Mouse (Mus musculus) small intestine, adult 2 months (tissue): ENCODE results near the gene Golph3l. TPM values are rescaled to one million over a fixed set of nuclear protein-coding genes. Genes with fewer than 3 reads are reported as not detected.
"Not testable (repeated sequence)": the region's sequence is repeated elsewhere in the genome, so short reads cannot be mapped to it uniquely, and the experiment has no call there.

ENCODE experiments used
- H3K27ac ChIP-seq: fragments of 200-500 bp; 2 replicates; pipeline ENCODE4 v1.5.1; 2012; ENCODE audit warnings: low read depth, low read length, control low read depth, inconsistent platforms; ENCODE audit not compliant: insufficient read depth
- H3K27me3 ChIP-seq: fragments of 200-500 bp; 2 replicates; pipeline ENCODE4 v1.6.1; 2012; ENCODE audit warnings: mild to moderate bottlenecking, moderate library complexity, low read length, inconsistent platforms; ENCODE audit not compliant: control insufficient read depth, insufficient read depth
- H3K36me3 ChIP-seq: fragments of 200-500 bp; 2 replicates; pipeline ENCODE4 v1.6.1; 2012; ENCODE audit warnings: mild to moderate bottlenecking, low read length, control low read depth, inconsistent platforms; ENCODE audit not compliant: control insufficient read depth, insufficient read depth
- H3K4me1 ChIP-seq: fragments of 200-500 bp; 2 replicates; pipeline ENCODE4 v1.6.1; 2012; ENCODE audit warnings: low read length, inconsistent platforms, mixed read lengths; ENCODE audit not compliant: control insufficient read depth, insufficient read depth, insufficient read length
- H3K4me3 ChIP-seq: fragments of 200-500 bp; 2 replicates; pipeline ENCODE4 v1.5.1; 2012; ENCODE audit warnings: low read depth, mild to moderate bottlenecking, control low read depth, inconsistent platforms, low read length, moderate library complexity
- CTCF ChIP-seq: fragments of 200-500 bp; IDR thresholded peaks from 2 replicates; pipeline ENCODE4 v1.5.1; 2012; ENCODE audit warnings: low read depth, mild to moderate bottlenecking, control low read depth, inconsistent platforms, low read length, moderate library complexity, mixed read lengths; ENCODE audit not compliant: insufficient replicate concordance, insufficient read length; ENCODE audit errors: extremely low read depth
- POLR2A ChIP-seq: fragments of 200-500 bp; IDR thresholded peaks from 2 replicates; pipeline ENCODE4 v1.6.1; 2012; ENCODE audit warnings: low read depth, mild to moderate bottlenecking, control low read depth, inconsistent platforms, low read length, moderate library complexity
- WGBS: fragments of 180-500 bp; shearing (Covaris S2); methylation state at CpG from one replicate; pipeline ENCODE4 v1.1.7; 2018; 5-methylcytosine and 5-hydroxymethylcytosine counted together
- polyA plus RNA-seq: library from polyadenylated mRNA; depleted of rRNA; stranded (reverse); fragments of >200 nt; gene quantifications from 2 replicates; pipeline ENCODE4 v1.2.3, GENCODE M21; 2012

Golph3l gene
- polyA plus RNA-seq, 1 experiment: 4.8 TPM

DNA sequence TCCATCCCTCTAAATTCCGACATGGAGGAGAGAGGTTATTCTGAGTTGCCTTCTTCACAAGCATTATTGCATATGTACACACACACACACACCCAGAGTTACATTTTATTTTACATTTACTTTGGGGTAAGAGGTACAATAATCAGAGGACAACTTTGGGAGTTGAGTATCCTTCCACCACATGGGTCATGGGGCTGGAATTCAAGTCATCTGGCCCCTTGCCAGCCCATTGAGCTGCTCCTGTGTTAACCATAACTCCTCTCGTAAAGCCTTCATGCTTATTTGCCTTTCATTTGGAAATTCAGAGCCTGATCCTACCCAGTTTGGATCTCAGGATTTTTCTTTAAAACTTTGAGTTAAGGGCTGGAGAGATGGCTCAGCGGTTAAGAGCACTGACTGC lies 17.4 kb downstream of the Golph3l start:
- no peak overlapping the region for H3K27ac ChIP-seq
- no peaks in the 10 kb centered on the region for H3K27me3 ChIP-seq
- H3K4me1 ChIP-seq: peaks cover 1% of the 10 kb centered on the region; the same call in 1 of the 2 replicates
- TF ChIP-seq POLR2A (no peak), CTCF (no peak)
- H3K4me3 ChIP-seq: no peak overlapping the region
- H3K36me3 ChIP-seq: peaks cover 33% of the 10 kb centered on the region
- 86% methylated on average over 3 of the region's 3 CpGs for WGBS

DNA sequence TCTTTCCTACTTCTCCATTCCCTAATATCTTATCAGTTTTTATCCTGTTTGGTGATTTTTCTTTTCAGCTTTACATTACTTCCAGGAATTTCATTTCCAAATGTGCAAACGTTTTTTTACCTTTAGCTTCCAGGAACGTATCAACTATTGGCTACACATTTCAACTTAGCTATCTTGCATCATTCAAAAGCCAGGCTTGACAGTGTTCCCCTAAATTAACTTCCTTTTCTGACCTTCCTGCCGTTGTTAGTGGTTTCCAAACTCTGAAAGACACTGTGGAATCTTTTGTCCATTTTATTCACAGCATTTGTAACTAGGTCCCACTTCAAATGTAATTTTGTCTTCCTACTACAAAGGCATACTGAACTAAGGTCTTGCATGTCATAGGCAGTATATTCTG lies 20.5 kb downstream of the Golph3l start:
- WGBS: 64% methylated on average over 3 of the region's 3 CpGs
- Histone ChIP-seq H3K36me3 (peaks cover 32% of the 10 kb centered on the region), H3K4me3 (no peak overlapping the region), H3K27me3 (no peaks in the 10 kb centered on the region), H3K4me1 (peaks cover 3% of the 10 kb centered on the region; the same call in 1 of the 2 replicates), H3K27ac (no peak overlapping the region)
- no peak for TF ChIP-seq CTCF
- no peak for TF ChIP-seq POLR2A

DNA sequence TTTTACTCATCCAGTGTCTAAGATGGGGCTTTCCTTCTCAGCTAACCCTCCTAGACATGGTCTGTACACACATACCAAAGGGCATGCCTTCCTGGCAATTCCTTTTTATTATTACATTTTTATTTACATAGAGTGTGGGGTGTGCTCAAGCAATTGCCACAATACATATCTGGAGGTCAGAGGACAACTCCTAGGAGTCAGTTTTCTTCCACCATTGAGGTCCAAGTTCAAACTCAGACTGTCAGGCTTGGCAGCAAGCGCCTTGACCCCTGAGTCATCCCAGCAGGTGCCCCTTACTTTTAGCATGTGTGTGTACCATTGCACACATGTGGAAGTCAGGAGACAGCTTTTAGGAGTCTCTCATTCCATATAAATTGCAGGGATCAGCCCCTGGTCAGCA lies 25.3 kb downstream of the Golph3l start:
- Histone ChIP-seq H3K27ac (peak overlapping the region; percentile 96), H3K36me3 (peaks cover 45% of the 10 kb centered on the region), H3K4me3 (no peak overlapping the region), H3K27me3 (no peaks in the 10 kb centered on the region), H3K4me1 (peaks cover 4% of the 10 kb centered on the region; the same call in 1 of the 2 replicates)
- 37% methylated on average over 1 of the region's 1 CpGs for WGBS
- TF ChIP-seq CTCF (no peak), POLR2A (no peak)

DNA sequence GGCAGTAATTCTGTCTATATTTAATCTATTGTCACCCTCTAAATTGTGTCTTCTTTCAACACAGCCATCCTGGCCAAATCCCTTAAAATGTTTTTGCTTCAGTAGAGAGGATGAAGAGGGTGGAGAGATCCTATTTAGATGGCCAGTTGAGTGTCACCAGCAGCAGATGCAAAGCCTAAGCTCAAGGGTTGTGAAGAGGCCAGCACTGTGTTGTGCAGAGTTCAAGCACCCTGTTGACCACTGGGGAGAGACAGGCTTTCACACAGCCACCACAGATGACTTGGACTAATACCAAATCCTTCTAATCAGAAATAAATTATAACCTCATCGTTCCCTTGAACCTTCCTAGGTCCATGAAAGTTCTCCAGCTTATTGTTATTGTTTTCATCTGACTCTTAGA lies 29.8 kb downstream of the Golph3l start:
- TF ChIP-seq CTCF: no peak
- no peak for TF ChIP-seq POLR2A
- Histone ChIP-seq H3K27me3 (no peaks in the 10 kb centered on the region), H3K27ac (no peak overlapping the region), H3K4me3 (no peak overlapping the region), H3K36me3 (peaks cover 39% of the 10 kb centered on the region), H3K4me1 (peaks cover 4% of the 10 kb centered on the region; the same call in 1 of the 2 replicates)
- WGBS: 56% methylated on average over 1 of the region's 1 CpGs

DNA sequence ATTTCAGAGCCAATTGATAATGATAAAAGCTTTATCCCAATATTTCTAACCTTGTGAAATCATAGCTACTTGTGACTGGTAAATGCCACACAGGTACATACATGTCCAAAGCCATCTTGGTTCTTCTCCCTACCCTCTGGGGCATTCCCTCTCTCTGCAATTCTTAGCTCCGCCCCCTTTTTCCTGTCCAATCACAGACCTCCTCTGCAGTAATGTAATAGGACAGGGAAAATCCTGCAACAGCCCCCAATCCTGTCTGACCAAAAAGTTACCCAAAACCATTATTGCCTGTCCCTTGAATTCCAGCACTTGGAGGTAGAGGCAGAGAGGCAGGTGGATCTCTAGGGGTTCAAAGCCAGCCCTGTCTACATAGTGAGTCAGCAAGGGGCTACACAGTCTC lies 32.5 kb downstream of the Golph3l start:
- H3K27me3 ChIP-seq: no peaks in the 10 kb centered on the region
- peaks cover 31% of the 10 kb centered on the region for H3K36me3 ChIP-seq
- H3K4me1 ChIP-seq: peaks cover under 1% of the 10 kb centered on the region; the same call in 1 of the 2 replicates
- no peak for TF ChIP-seq POLR2A
- no peak for TF ChIP-seq CTCF
- no peak overlapping the region for H3K27ac ChIP-seq
- no peak overlapping the region for H3K4me3 ChIP-seq
- 88% methylated on average over 1 of the region's 1 CpGs for WGBS

DNA sequence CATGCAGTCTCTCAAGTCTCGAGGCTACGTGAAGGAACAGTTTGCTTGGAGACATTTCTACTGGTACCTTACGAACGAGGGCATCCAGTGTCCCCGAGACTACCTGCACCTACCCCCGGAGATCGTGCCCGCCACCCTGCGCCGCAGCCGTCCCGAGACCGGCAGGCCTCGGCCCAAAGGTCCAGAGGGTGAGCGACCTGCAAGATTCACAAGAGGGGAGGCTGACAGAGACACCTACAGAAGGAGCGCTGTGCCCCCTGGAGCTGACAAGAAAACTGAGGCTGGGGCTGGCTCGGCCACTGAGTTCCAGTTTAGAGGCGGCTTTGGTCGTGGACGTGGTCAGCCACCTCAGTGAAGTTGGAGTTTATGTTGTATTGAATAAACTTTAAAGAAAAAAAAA lies 33.7 kb downstream of the Golph3l start:
- peaks cover 29% of the 10 kb centered on the region for H3K36me3 ChIP-seq
- H3K4me3 ChIP-seq, H3K27me3 ChIP-seq, H3K4me1 ChIP-seq, H3K27ac ChIP-seq: not testable (repeated sequence)
- 94% methylated on average over 20 of the region's 20 CpGs for WGBS

DNA sequence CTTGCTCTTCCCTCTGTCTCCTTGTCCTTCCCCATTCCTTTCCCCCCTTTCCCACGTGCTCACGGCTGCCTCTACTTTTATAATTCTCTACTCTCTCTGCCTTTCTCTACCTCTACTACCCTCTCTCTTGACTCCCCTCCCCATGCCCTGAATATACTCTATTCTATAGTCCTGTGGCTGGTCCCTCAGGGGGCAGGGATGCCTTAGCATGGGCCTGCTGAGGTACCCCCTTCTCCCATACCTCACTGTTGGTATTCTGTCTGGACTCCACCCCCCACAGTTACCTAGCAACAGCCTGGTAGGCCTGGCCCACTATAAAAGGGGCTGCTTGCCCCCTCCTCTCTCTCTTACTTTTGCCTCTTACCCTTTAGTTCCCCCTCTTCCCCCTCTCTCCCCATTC lies 34.8 kb downstream of the Golph3l start:
- Histone ChIP-seq H3K4me1 (peaks cover 5% of the 10 kb centered on the region; the same call in 1 of the 2 replicates), H3K27me3 (no peaks in the 10 kb centered on the region), H3K27ac (no peak overlapping the region), H3K36me3 (peaks cover 31% of the 10 kb centered on the region), H3K4me3 (no peak overlapping the region)
- 69% methylated on average over 2 of the region's 2 CpGs for WGBS
- TF ChIP-seq POLR2A: no peak
- TF ChIP-seq CTCF: no peak

DNA sequence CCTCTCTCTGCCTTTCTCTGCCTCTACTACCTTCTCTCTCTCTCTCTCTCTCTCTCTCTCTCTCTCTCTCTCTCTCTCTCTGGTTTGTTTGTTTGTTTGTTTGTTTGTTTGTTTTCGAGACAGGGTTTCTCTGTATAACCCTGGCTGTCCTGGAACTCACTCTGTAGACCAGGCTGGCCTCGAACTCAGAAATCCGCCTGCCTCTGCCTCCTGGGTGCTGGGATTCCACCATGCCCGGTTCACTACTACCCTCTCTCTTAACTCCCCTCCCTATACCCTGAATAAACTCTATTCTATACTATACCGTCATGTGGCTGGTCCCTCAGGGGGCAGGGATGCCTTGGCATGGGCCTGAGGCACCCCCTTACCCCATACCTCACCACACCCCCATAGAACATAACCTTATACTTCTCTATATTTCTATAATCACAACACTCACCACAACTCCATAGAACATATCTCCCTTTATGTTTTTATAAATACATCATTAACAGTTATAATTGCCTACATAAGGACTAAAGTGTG lies 35.3 kb downstream of the Golph3l start:
- peaks cover 33% of the 10 kb centered on the region for H3K36me3 ChIP-seq
- peak overlapping the region; percentile 62; the same call in 1 of the 2 replicates for H3K27ac ChIP-seq
- WGBS: 70% methylated on average over 5 of the region's 5 CpGs
- not testable (repeated sequence) for H3K27me3 ChIP-seq, H3K4me1 ChIP-seq, H3K4me3 ChIP-seq
